24 mouse cellular contexts compared by ENCODE assay signal in the genomic region with DNA sequence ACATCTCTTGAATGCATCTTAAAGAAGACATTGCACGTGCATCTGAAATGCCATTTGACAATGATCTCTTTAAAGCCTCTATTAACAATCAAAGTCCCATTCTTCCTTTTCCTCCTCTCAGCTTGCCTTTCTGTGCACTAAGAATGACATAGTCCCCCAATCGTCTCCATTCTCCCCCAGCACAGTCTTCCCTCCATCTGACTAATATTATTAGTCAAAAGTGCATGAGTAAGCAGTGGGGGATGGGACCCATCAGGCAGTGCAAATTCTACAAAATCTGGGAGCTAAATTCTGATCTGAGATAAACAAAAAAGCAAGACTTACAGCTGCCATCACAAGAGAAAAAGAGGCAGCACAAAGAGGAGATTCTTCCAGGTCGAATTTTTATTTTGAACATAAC.
DNase-seq lines count a peak whose midpoint lies in the region; ATAC-seq and TF ChIP-seq lines count a peak whose summit lies in the region.
"Had no signal": no experiment of that assay in that cellular context is flagged by ENCODE, and none has a peak within 500 bp of the region (broad histone marks: within the 10 kb centered on the region; RNA-seq: fewer than 3 reads in every experiment).

No protein-coding gene starts in this region.

- intact Hi-C loops in left cerebral cortex, adult 2 months (cut with DNase I), result no loop called here

- H3K27me3 ChIP-seq in forebrain, embryonic 14.5 days (replicated peaks; ENCODE audit: control insufficient read depth, insufficient read depth, low read length), result no peaks in the 10 kb centered on the region
- no peaks in the 10 kb centered on the region for H3K27me3 ChIP-seq in forebrain, embryonic 11.5 days (ENCODE audit: control insufficient read depth, insufficient read depth, low read length)
- H3K27me3 ChIP-seq in forebrain, postnatal 0 days (ENCODE audit: insufficient read depth, low read length), result no peaks in the 10 kb centered on the region
- no peaks in the 10 kb centered on the region for H3K27me3 ChIP-seq in forebrain, embryonic 13.5 days
- H3K27me3 ChIP-seq: CH12.LX; embryonic facial prominence, embryonic 12.5 days; embryonic facial prominence, embryonic 15.5 days; hindbrain, embryonic 12.5 days; hindbrain, embryonic 15.5 days had no signal

- no peak for TF ChIP-seq CTCF in forebrain, postnatal 0 days (IDR thresholded peaks at IDR 0.05; ENCODE audit: low read depth)
- TF ChIP-seq CTCF in left cerebral cortex, adult 2 months (IDR thresholded peaks at IDR 0.05), result no peak

- no peaks in the 10 kb centered on the region for H3K4me1 ChIP-seq in forebrain, embryonic 14.5 days (ENCODE audit: control insufficient read depth, insufficient read depth, low read length)
- no peaks in the 10 kb centered on the region for H3K4me1 ChIP-seq in forebrain, embryonic 11.5 days (replicated peaks; ENCODE audit: control insufficient read depth, insufficient read depth, low read length)
- H3K4me1 ChIP-seq in forebrain, postnatal 0 days (ENCODE audit: insufficient read depth), result no peaks in the 10 kb centered on the region
- H3K4me1 ChIP-seq in forebrain, embryonic 13.5 days, result no peaks in the 10 kb centered on the region
- H3K4me1 ChIP-seq: embryonic facial prominence, embryonic 12.5 days; embryonic facial prominence, embryonic 15.5 days; hindbrain, embryonic 12.5 days; hindbrain, embryonic 15.5 days had no signal

- WGBS in forebrain, embryonic 14.5 days, result 46% methylated on average over 3 of the region's 3 CpGs
- WGBS in forebrain, embryonic 11.5 days, result 56% methylated on average over 3 of the region's 3 CpGs
- 41% methylated on average over 3 of the region's 3 CpGs for WGBS in forebrain, postnatal 0 days
- WGBS in forebrain, embryonic 13.5 days, result 39% methylated on average over 3 of the region's 3 CpGs

- no peak overlapping the region for H3K27ac ChIP-seq in forebrain, embryonic 14.5 days (ENCODE audit: low read depth, low read length)
- H3K27ac ChIP-seq in forebrain, embryonic 11.5 days (ENCODE audit: low read depth, low read length), result no peak overlapping the region
- H3K27ac ChIP-seq in forebrain, postnatal 0 days (ENCODE audit: low read depth, low read length), result no peak overlapping the region
- H3K27ac ChIP-seq in forebrain, embryonic 13.5 days, result no peak overlapping the region
- H3K27ac ChIP-seq in left cerebral cortex, adult 2 months, result no peak overlapping the region
- H3K27ac ChIP-seq: embryonic facial prominence, embryonic 12.5 days; embryonic facial prominence, embryonic 15.5 days; hindbrain, embryonic 12.5 days; hindbrain, embryonic 15.5 days had no signal

- H3K4me3 ChIP-seq in forebrain, embryonic 14.5 days (ENCODE audit: low read depth, low read length), result no peak overlapping the region
- no peak overlapping the region for H3K4me3 ChIP-seq in forebrain, embryonic 11.5 days (ENCODE audit: low read depth, low read length)
- no peak overlapping the region for H3K4me3 ChIP-seq in forebrain, postnatal 0 days (ENCODE audit: low read depth, low read length)
- no peak overlapping the region for H3K4me3 ChIP-seq in forebrain, embryonic 13.5 days
- no peak overlapping the region for H3K4me3 ChIP-seq in left cerebral cortex, adult 2 months
- H3K4me3 ChIP-seq: embryonic facial prominence, embryonic 12.5 days; embryonic facial prominence, embryonic 15.5 days; hindbrain, embryonic 12.5 days; hindbrain, embryonic 15.5 days had no signal

- H3K4me2 ChIP-seq in forebrain, embryonic 14.5 days (ENCODE audit: low read length), result no peak overlapping the region
- H3K4me2 ChIP-seq in forebrain, embryonic 11.5 days (ENCODE audit: low read depth, low read length, severe bottlenecking), result no peak overlapping the region
- no peak overlapping the region for H3K4me2 ChIP-seq in forebrain, postnatal 0 days (ENCODE audit: low read depth)
- no peak overlapping the region for H3K4me2 ChIP-seq in forebrain, embryonic 13.5 days
- H3K4me2 ChIP-seq: embryonic facial prominence, embryonic 12.5 days; embryonic facial prominence, embryonic 15.5 days; heart, embryonic 11.5 days; hindbrain, embryonic 12.5 days; hindbrain, embryonic 15.5 days had no signal

- no peaks in the 10 kb centered on the region for H3K36me3 ChIP-seq in forebrain, embryonic 14.5 days (ENCODE audit: control insufficient read depth, insufficient read depth, low read length)
- H3K36me3 ChIP-seq in forebrain, embryonic 11.5 days (ENCODE audit: control insufficient read depth, insufficient read depth, low read length), result no peaks in the 10 kb centered on the region
- H3K36me3 ChIP-seq in forebrain, postnatal 0 days (ENCODE audit: insufficient read depth), result no peaks in the 10 kb centered on the region
- H3K36me3 ChIP-seq in forebrain, embryonic 13.5 days (ENCODE audit: poor library complexity, severe bottlenecking), result no peaks in the 10 kb centered on the region
- H3K36me3 ChIP-seq: embryonic facial prominence, embryonic 12.5 days; embryonic facial prominence, embryonic 15.5 days; G1E; hindbrain, embryonic 12.5 days; hindbrain, embryonic 15.5 days had no signal

- no peak overlapping the region for H3K9ac ChIP-seq in forebrain, embryonic 14.5 days (ENCODE audit: low read length)
- no peak overlapping the region for H3K9ac ChIP-seq in forebrain, embryonic 11.5 days (ENCODE audit: low read length)
- H3K9ac ChIP-seq in forebrain, postnatal 0 days, result no peak overlapping the region
- no peak overlapping the region for H3K9ac ChIP-seq in forebrain, embryonic 13.5 days
- H3K9ac ChIP-seq: embryonic facial prominence, embryonic 12.5 days; embryonic facial prominence, embryonic 15.5 days; hindbrain, embryonic 12.5 days; hindbrain, embryonic 15.5 days had no signal

- no peaks in the 10 kb centered on the region for H3K9me3 ChIP-seq in forebrain, embryonic 14.5 days (replicated peaks; ENCODE audit: control insufficient read depth, low read length)
- no peaks in the 10 kb centered on the region for H3K9me3 ChIP-seq in forebrain, embryonic 11.5 days (ENCODE audit: control insufficient read depth, low read length)
- H3K9me3 ChIP-seq in forebrain, postnatal 0 days (ENCODE audit: low read length), result no peaks in the 10 kb centered on the region
- no peaks in the 10 kb centered on the region for H3K9me3 ChIP-seq in forebrain, embryonic 13.5 days (replicated peaks)
- H3K9me3 ChIP-seq: embryonic facial prominence, embryonic 12.5 days; embryonic facial prominence, embryonic 15.5 days; G1E; hindbrain, embryonic 12.5 days; hindbrain, embryonic 15.5 days had no signal

- DNase-seq in forebrain, embryonic 14.5 days (ENCODE audit: low spot score), result peak; percentile 37
- DNase-seq in forebrain, embryonic 11.5 days (ENCODE audit: low spot score), result no peak
- DNase-seq in forebrain, postnatal 0 days, result peak; percentile 24
- DNase-seq in brain, embryonic 18.5 days (ENCODE audit: low read depth, low spot score), result peak; percentile 8
- DNase-seq in left cerebral cortex, adult 2 months (ENCODE audit: extremely low spot score in 1 of 2, low spot score in 2 of 2), result no peak
- DNase-seq: adrenal gland, adult 2 months; adrenal gland, postnatal 14 days; B cell, adult 2 months; cerebellum, adult 11 months; cerebellum, adult 2 months; cerebellum, adult 9-11 months; cerebellum, postnatal 25 days; gastrocnemius, postnatal 10 days; heart, adult 11 months; kidney, adult 2 months had no signal

- 0 out of 2 replicates have a peak, but pooled peaks have one; percentile 37 for ATAC-seq in forebrain, embryonic 14.5 days
- ATAC-seq in forebrain, embryonic 11.5 days (replicated peaks; ENCODE audit: low FRiP score), result no peak
- ATAC-seq in forebrain, postnatal 0 days, result peak; percentile 45; the same call in 1 of the 2 replicates
- no peak for ATAC-seq in forebrain, embryonic 13.5 days
- ATAC-seq: intestine, postnatal 0 days had no signal

Comparison
In these comparisons a context has a peak if more than half of its experiments do, and no peak if none do; other contexts are left out.
1. ATAC-seq: peak in forebrain, embryonic 14.5 days (single experiment) and forebrain, postnatal 0 days (single experiment); none in forebrain, embryonic 11.5 days (single experiment) and forebrain, embryonic 13.5 days (single experiment).
2. DNase-seq: peak in forebrain, embryonic 14.5 days (single experiment), forebrain, postnatal 0 days (single experiment) and brain, embryonic 18.5 days (single experiment); none in forebrain, embryonic 11.5 days (single experiment) and left cerebral cortex, adult 2 months (0 of 2).